Mouse (Mus musculus) thymus, postnatal 0 days (tissue): ENCODE results near the gene Slc2a1. TPM values are rescaled to one million over a fixed set of nuclear protein-coding genes. Genes with fewer than 3 reads are reported as not detected.

Experiments used
- DNase-seq: peaks from one replicate; pipeline ENCODE4 v3.0.0-alpha.2; 2015; ENCODE audit warnings: low spot score
- polyA plus RNA-seq: library from polyadenylated mRNA; unstranded; fragments of >200 nt; fragmentation: Nextera tagmentation; extraction: Ambion mirVana; gene quantifications from 2 replicates; pipeline ENCODE4 v1.2.1, GENCODE M21; 2015

Gene Slc2a1
- polyA plus RNA-seq, 1 experiment from 2014 or later: 21.4 TPM

DNA sequence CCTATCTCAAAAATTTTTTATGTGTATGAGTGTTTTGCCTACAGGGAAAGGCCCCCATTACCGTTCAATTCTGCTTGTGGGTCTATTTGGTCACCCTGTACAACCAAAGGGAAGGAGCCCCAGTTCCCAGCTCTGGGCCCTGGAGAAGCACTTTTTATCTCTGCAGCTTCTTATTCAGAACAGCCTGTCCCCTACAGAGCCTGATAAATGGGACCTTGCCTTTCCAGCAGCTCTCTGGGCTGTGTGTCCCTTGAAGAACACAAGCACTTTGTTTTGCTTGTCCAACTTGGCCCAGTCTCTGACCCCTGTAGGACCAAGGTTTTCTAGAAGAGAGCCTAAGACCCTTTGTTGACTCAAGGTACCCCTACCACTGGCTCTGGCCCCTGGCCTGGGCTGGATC lies 20.6 kb downstream of the Slc2a1 start:
- no peak for DNase-seq

DNA sequence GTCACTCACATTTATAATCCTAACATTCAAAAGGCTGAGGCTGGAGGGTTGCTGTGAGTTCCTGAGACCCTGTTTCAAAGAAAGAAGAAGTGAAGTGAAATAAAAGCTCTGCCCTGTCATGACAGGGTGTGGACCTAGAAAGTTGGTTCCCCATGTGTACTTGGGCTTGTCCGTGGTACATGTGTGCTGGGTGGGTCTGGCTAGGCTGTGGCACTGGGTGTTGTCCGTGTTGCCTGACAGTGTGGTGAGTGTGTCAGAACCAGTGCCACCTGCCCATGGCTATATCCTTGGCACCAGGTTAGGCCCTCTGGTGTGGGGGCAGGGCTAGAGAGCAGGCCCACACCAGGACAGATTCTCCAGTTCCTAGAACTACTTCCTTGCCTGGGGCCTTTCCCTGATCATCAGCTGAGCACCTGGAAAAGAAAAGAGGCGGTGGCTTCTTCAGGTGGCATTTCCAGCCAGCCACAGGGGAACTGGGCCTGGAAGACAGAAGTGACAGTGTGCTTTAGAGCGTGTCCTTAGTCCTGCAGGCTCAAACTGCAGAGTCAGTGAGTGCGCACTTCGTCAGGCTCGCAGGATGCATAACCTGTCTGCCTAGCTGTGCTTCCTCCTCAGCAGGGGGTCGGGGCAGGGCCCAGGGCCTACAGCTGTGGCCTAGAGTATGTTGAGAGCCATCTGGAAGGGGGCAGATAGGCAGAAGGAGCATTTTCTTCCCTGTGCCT lies 22.8 kb downstream of the Slc2a1 start:
- no peak for DNase-seq

DNA sequence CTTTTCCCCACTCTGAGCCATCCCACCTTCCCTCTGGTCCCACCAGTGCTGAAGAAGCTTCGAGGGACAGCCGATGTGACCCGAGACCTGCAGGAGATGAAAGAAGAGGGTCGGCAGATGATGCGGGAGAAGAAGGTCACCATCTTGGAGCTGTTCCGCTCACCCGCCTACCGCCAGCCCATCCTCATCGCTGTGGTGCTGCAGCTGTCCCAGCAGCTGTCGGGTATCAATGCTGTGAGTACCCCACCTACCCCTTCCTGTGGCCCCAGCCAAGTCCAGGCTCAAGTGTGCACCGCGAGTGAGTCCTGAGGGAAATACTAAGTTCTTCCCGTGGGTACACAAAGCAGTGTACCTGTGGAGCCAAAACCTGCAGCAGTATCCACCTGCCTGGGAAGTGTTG lies 24.8 kb downstream of the Slc2a1 start:
- DNase-seq: no peak

DNA sequence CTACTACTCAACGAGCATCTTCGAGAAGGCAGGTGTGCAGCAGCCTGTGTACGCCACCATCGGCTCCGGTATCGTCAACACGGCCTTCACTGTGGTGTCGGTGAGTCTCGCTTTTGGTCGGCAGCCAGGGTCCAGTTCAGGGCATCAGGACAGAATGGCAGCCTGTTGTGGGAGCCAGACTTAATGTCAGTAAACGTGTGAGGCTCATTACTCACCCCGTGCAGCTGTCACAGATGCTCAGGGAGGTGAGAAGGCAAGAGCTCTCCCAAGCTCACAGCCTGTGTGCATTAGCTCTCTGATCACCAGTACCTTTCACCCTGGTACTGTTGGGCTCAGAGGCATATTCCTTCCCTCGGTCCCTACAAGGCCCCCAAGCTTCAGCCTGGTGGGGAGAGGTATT lies 25.3 kb downstream of the Slc2a1 start:
- no peak for DNase-seq

DNA sequence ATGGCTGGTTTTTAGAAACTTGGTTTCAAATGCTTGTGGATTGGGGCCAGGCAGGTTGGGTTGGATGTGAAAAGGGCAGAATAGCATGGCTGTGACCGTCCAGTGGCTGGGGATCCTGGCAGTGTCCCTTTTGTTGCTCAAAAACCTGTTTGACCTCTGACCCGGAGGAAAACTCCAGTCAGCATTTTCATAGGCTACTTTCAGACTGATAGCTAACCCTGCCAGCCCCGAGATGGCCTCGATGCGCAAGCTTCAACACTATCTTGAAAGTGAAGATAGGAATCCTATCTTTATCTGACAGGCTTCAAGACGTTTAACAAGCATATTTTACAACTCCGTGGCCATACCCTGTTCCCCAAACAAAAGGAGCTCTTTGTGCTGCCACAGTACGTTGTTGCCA lies 28.8 kb downstream of the Slc2a1 start:
- no peak for DNase-seq

DNA sequence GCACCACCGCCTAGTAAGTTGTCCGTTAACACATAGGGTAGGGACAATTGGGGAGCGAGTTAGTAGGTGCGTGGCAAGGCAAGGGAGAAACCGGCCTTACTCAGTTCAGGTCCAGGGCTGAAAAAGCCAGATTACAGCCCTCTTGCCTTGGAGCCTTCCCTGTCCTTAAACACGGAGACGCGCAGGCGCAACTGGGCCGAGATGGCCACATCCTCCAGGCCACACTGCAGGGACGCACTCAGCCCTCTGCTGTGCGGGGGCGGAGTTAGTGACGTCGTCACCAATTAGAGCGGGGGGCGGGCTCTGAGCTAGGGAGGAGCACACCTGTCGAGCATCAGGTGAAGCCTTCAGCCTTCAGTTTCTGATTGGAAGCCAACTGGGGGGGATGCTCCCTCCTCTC lies 29.7 kb downstream of the Slc2a1 start:
- no peak for DNase-seq

DNA sequence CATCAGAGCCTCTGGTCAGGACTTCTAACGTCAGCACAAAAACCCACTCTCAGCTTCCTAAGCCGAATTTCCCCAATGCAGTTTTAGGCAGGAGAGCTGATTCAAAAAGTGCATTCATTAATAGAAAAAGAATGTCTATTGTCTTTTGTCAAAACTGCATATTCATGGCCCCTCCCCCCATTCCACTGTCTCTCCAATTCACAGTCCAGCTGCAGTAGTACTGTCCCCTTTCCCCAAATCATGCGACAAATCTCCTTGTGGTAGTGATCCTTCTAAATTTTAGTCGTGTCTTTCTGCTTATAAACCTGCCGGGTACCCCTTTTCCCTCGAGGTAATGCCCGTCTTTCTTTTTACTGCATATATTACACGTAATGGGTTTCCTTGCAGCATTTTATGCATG lies 30.3 kb downstream of the Slc2a1 start:
- DNase-seq: no peak

DNA sequence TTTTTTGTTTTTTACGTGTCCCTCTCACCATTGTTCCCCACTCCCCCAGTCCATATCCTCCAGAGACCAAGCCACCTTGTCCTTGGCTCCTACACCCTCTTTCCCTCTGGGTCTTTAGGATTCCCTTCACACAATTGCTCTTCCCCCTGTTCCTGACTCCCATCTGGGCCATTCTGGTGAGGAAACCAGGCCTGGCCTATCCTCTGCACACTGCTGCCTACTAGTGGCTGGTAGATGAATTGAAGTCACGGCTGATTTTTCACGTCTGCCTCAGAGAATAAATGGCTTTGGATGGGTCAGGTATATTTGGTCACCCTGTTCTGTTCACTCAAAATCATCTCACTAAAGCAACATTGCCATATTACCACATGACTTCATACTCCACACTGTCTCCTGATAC lies 31.6 kb downstream of the Slc2a1 start:
- peak; percentile 51 for DNase-seq

DNA sequence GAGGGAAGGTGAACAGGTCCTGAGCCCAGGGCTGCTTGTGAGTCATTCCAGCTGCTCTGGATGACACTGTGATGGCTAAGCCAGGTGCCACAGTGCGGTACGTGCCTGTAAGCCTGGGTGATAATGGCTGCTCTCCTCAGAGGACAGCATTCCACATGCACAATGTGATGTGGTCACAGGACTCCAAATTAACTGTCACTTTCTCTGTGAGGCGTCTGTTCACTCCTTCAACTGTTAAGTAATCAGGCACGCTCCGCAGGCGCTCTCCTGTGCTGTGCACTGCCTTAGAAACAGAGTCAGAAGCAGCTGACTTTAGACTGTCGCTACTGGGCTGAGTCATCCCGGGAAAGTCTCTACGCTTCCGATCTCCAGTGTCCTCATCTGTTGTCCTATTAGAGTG lies 32.7 kb downstream of the Slc2a1 start:
- DNase-seq: no peak

DNA sequence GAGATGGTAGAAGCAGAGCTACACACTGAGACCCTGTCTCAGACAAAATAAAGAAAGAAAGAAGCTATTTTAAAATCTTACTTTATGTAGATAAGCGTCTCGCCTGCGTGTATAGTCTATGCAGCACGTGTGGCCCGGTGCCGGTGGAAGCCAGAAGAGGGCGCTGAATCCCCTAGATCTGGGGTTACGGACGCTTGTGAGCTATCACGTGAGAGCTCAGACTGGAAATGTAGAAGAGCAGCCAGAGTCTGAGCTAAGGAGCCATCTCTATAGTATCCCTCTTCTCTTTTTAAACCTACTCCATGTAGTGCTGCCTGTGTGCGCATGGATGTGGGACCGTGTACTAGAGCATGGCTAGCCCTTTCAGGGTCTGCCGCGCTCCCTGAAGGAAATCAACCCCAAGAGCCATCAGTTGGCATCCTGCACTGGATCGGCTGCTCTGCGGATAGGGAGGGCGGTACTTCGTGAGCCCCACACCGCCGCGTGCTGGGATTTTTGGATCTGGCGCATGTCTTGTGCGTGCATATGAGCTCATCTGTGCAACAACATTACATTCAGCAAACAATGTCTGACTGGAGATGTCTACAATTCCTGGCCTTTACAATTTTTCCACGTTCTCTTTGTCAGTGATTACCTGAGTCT lies 33.8 kb downstream of the Slc2a1 start:
- peak; percentile 74 for DNase-seq

DNA sequence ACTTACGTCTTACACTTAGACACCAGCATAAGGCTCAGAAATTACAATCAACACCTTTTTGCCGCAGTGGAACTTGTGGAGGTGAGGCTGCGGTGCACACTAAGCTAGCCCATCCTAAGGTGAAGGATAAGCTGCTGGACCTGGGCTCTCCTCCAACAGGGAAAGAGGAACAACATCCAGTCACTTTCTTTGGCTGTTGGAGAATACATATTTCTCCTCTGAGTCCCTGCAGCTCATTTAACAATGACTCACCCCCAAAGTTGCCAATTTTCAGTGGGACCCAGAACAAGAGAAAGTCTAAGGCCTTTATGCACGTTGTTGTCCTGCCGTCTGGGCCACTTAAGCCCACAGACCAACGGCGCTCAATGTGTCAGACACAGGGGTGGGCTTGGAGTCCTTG lies 38.3 kb downstream of the Slc2a1 start:
- DNase-seq: no peak

DNA sequence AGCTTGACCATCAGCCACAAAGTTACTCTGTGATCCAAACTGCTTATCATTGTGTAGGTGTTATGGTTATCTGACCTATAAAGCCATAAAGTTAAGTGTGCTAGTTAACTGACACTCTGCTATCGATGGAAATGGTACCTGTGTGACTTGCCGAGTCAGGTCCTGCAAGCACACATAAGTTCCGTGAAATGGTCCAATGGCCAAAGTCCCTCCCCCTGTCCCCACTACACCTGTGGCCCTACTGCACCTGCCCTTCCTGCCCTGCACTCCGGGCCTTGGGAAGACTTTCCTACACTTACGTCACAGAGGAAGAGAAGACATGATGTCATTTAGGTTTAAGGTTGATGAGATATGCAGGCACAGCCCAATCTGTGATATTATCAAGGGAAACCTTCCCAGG lies 38.8 kb downstream of the Slc2a1 start:
- no peak for DNase-seq

DNA sequence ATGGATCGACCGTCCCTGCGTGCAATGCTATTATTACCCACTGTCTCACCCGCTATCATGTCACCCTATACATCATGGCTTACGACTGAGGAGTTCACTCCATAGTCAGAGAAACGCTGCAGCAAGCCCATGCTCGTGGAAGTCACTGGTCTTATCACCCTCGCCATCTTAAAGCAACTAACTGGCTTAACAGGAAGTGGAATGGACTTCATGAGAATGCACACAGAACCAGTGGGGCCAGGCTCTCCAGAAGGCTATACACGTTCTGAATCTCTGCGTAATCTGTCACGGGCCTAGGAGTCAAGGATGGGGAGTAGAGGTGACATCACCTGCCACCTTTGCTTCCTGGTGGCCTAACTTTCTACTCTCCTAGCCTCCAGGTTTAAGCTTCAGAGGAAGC lies 40.2 kb downstream of the Slc2a1 start:
- no peak for DNase-seq

DNA sequence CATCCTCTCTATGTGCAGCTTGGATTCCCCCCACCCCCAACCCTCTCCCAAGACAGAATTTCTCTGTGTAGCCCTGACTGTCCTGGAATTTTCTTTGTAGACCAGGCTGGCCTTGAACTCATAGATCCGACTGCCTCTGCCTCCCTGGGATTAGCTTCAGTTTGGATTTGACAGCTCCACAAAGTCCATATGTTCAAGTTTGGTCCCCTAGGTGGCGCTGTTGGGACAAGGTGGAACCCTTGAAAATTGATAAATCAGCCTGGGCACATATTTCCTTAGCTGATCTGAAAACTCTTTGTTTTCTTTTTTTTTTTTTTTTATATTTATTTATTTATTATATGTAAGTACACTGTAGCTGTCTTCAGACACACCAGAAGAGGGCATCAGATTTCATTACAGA lies 48.7 kb downstream of the Slc2a1 start:
- peak; percentile 57 for DNase-seq

DNA sequence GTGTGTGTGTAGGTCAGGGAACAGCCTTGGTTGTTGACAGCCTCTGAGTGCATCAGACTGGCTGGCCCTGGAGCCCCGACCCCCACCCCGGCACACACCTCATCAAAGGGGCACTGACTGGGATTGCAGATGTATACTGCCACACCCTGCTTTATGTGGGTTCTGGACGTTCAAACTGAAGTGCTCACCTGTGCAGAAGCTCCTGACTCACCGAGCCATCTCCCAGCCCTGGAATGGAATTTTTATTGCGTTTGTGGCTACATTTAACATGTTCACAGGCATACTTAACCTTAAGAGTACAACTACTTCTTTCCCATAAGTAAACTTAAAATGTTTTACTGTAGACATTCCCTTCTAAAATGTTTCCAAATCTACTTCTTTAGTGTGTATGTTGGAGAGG lies 49.4 kb downstream of the Slc2a1 start:
- no peak for DNase-seq

DNA sequence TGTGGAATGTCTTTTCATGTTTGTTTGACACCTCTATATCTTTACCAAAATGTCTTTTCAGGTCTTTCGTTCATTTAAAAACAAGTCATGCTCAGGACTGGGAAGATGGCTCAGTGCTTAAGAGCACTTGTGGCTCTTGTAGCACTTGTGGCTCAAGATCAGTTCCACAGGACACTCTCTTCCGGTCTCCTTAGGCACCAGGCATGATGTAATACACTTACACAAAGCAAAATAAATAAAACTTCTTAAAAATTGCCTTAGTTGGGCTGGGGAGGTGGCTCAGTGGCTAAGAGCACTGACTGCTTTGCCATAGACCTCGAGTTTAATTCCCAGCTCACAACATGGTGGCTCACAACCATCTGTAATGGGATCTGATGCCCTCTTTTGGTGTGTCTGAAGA lies 52.8 kb downstream of the Slc2a1 start:
- DNase-seq: no peak

DNA sequence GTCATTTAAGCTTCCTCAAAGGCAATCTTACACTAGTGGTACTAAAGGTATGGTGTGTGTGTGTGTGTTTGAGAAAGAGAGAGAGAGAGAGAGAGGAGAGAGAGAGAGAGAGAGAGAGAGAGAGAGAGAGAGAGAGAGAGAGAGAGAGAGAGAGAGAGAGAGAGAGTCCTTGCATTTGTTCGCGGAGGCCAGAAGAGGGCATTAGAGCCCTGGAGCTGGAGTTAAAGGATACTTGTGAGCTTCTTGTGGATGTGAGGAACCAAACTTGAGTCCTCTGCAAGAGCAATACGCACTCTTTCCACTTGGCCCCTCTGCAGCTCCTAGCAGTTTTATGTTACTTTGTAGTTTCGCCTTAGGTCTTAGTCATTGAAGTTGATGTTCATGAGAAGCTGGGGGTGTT lies 54.5 kb downstream of the Slc2a1 start:
- no peak for DNase-seq

DNA sequence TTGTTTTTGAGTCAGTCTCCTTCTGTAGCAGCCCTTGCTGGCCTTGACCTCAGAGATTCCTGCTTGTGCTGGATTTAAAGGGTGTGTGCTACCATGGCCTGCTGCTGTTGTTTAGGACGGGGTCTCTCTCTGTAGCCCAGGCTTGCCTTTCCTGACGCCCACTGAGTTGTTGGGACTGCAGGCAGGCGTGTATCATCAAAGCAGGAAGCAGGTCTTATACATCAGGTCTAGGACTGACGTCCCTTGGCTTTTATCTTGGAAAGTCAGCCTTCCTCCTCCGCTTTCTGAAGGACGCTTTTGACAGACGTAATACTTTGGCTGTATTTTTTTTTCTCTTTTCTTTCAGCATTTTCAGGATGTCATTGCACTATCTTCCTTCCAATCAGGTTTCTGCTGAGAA lies 57.4 kb downstream of the Slc2a1 start:
- no peak for DNase-seq

DNA sequence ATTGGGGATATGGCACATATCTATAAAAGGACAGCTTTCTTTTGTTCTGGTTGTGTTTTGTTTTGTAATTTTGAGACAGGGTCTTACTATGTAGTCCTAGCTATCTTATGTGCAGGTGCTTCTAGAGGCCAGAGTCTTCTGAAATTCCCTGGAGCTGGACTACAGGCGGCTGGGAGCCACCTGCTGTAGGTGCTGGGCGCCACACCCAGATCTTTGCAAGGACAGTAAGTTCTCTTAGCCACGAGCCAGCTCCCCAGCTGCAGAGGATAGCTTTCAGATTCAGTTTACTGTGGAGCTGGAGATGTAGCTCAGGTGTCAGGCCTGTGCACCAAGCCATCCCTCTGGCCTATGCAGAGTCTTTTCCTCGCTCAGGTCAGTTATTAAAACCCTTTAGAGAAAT lies 58.6 kb downstream of the Slc2a1 start:
- no peak for DNase-seq

DNA sequence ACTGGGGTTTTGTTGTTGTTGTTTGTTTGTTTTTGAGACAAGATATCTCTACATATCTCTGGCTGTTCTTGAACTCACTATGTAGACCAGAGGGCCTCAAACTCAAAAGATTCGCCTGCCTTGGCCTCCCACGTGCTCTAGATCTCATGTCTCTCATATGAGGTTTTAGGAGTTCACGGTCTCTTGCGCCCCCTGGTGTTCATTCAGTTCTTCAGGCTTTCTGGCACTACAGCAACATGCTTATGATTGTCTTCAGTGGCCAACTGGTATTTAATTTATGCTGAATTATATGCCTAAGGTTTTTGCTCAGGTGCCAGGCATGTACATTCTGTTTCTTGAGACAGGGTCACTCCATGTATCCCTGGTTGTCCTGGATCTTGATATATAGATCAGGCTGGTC lies 59.2 kb downstream of the Slc2a1 start:
- peak; percentile 87 for DNase-seq

DNA sequence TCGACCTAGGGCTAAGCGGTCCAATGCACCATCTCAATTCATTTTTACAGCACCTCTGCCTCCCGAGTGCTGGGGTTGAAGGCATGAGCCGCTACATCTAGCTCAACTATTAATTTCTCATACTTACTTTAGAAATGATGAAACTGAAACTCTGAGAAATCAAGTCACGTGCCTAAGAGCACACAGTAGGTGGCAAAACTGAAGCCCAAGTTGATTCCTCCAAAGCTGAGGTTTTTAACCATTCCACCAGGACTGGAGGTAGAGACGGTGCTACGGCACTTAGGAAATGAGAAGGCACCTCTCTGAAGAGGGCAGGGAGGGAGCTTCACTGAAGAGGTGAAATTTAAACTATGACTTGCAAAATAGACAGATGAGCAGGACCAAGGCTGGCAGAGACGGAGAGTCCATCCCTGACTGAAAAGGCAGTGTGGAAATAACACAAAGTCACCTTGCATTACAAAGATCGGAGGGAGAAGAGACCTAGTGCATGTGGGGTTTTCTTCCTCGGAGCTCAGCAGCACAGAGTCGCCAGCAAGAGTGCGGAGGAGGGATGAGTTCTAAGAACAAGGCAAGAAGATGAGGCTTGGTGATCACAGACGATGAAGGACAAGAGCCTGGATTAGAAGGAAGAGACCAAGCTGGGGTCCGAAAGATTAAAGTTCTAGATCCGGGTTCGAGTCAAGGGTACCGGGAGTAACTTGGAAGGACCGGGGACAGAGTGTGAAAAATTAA lies 64.6 kb downstream of the Slc2a1 start:
- no peak for DNase-seq

DNA sequence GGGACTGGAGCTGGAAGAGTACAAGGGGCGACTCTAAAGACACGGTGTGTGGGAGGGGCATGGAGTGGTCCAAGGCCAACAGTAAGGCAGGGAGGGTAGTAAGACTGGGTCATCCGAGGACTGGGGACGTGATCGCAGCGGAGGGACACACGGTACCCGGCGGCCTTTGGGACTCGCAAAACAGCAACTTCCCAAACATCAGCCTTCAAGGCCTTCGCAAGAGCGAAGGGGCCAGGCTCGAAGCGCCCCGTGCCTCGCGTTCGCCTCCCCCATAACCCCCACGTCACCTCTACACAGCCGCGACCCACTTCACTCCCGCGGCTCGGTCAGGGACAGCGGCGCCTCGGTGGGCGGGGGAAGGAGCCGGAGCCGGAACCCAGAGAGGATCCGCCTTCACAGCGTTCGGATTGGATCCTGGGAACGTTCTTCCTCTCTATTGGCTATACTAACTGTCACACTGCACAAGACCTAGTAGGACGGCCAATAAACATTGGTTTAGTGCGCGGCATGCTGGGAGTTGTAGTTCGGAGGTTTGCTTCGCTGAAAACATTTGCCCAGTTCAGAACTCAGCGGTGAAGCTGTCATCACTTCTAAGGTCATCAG lies 65.4 kb downstream of the Slc2a1 start, which contains the start of gene Zfp691:
Zfp691 (minus strand) TSS at position 345 of the 603 bp plus-strand sequence.
- DNase-seq: peak; percentile 96
